Mouse (Mus musculus) gastrocnemius, postnatal 4 days (tissue): ENCODE data around the gene Pip5k1c. TPM values are rescaled to one million over a fixed set of nuclear protein-coding genes. Genes with fewer than 3 reads are reported as not detected.

ENCODE experiments used
- DNase-seq, 2 experiments: peaks; one replicate each; pipeline ENCODE4 v3.0.0; 2021 to 2022; ENCODE audit warnings: low spot score in 2 of 2, mixed read lengths in 2 of 2
- microRNA-seq: library from miRNA; unstranded; fragments of <30 nt; microRNA quantifications from one replicate; pipeline ENCODE4 v1.2.0, GENCODE M21; 2021
- total RNA-seq, 2 experiments: library from RNA; stranded (reverse); gene quantifications; 2 replicates each; pipeline ENCODE4 v1.2.3; 2021

Gene Pip5k1c
- total RNA-seq, 2 experiments from 2014 or later, result 35.8 TPM

DNA sequence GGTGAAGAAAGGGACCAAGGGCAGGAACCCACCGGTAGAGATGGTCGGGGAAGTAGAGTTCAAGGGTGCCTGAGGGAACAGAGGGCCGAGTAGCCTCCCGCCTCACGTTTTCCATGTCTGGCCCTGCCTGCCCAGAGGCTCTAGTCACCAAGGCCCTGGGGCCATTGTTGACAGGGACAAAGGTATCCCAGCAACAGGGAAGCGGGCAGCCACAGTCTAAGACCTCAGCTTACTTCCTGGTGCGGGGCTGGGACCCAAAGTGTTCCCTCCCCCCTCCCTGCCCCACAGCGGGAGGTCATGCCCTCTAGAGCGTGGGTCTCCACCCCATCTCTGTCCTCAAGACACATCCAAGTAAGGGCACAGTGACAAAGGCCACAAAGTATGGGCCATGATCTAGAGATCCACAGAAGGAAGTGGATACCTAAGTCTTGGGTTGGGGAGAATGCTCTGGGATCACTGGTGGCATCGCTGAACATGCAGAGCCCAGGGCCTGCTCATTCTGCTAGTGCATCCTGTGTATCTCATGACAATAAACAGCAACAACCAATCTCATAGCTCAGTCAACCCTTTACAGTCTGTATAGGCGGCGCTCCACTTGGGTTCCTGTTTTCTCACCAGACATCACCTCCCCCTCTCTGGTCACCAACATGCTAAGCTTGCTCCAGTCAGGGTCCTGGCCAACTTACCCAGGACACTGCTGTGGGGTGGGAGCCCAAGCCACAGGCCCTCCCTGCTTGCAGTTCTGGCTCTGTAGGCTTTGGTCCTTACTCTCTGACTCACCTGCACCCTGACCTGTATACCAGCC lies 73.1 kb downstream of the Pip5k1c start, which contains the start of gene 4930404N11Rik:
TSS of gene 4930404N11Rik (minus strand) at position 145 of the 805 bp plus-strand sequence.
- DNase-seq, result no peak

DNA sequence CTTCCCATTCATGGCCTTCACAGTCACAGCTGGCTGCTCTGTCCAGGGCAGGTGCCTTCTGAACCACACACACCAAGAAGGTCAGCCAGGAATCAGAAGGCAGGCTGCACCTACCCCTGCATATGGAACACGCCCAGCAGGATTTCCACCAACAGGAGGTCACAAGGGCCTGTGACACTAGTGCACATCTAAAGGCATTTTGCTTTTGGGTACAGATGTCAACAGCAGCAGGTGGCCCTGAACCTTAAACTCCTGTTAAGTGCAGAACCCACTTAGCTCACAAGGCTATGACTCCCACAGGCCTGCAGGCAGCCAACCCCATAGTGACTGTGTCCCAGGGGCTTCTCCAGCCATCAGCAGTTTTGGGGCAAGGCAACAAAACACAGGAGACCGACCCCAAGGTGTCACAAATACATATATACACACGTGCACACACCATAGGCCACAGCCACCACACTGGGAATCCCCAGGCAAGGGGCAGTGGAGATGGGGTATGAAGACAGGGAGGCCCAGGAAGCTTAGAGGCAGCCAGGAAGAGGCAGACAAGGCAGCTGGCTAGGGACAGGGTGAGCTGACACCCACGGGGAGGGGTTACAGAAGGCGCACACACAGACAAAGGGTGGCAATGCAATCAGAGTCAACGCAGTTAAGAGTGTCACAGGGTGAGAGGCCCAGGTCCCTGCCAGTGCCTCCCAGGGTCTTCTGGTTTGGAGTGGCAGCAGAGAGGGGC lies 73.9 kb downstream of the Pip5k1c start:
- no peak for DNase-seq

DNA sequence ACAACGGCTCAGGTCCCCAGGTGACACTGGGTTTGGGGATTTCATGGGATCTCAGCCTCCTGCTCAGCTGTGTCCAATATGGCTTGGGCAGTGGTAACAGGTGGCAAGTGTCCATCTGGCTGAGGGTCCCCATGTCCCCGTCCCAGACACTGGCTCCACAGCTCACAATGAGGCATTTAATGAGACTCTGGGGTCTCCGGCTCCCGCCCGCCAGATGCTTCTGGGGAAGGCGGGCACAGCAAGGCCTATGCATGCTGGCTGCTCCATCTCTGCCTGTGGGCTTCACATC lies 74.4 kb downstream of the Pip5k1c start:
- DNase-seq, result no peak

Small RNA genes within 50 kb of the gene (microRNA-seq; reads per million reads assigned to microRNA genes)
- gene Mir3057, result 1.1 reads per million

Other genes starting within 250 kb of the Pip5k1c start
- gene Sgta, start 232.8 kb upstream of the Pip5k1c start, total RNA-seq, result 100 to 1,000 TPM in 1 of 2 experiments, 10 to 100 TPM in 1; 98.0 to 100 TPM
- gene Thop1, start 222.9 kb upstream of the Pip5k1c start, total RNA-seq, result 10 to 100 TPM; 40.6 to 44.0 TPM
- 1 to 10 TPM; 1.2 to 1.5 TPM for gene Creb3l3, start 194.1 kb upstream of the Pip5k1c start, total RNA-seq
- gene Map2k2, start 187.0 kb upstream of the Pip5k1c start, total RNA-seq, result 100 to 1,000 TPM; 148 to 152 TPM
- 10 to 100 TPM; 37.7 to 42.0 TPM for gene Zbtb7a, start 157.7 kb upstream of the Pip5k1c start, total RNA-seq
- 10 to 100 TPM; 22.1 to 22.5 TPM for gene Pias4, start 125.0 kb upstream of the Pip5k1c start, total RNA-seq
- 1,000 to 10,000 TPM; 1,324 to 1,404 TPM for gene Eef2, start 116.3 kb upstream of the Pip5k1c start, total RNA-seq
- gene Dapk3, start 110.0 kb upstream of the Pip5k1c start, total RNA-seq, result 10 to 100 TPM; 40.2 to 41.4 TPM
- not detected for gene 4930442H23Rik, start 109.1 kb upstream of the Pip5k1c start, total RNA-seq
- 1 to 10 TPM; 1.2 to 1.5 TPM for gene Nmrk2, start 90.9 kb upstream of the Pip5k1c start, total RNA-seq
- gene Atcay, start 62.1 kb upstream of the Pip5k1c start, total RNA-seq, result under 1 TPM; 0.08 to 0.12 TPM
- gene Zfr2, start 59.8 kb upstream of the Pip5k1c start, total RNA-seq, result 1 to 10 TPM; 4.3 to 5.6 TPM
- under 1 TPM; 0.34 to 0.78 TPM for gene Matk, start 40.0 kb upstream of the Pip5k1c start, total RNA-seq
- gene Mrpl54, start 26.0 kb upstream of the Pip5k1c start, total RNA-seq, result 10 to 100 TPM; 90.0 to 97.6 TPM
- gene Apba3, start 26.0 kb upstream of the Pip5k1c start, total RNA-seq, result 10 to 100 TPM; 49.2 to 50.2 TPM
- gene Tjp3, start 1.4 kb upstream of the Pip5k1c start, total RNA-seq, result under 1 TPM; 0.25 to 0.44 TPM
- 10 to 100 TPM; 17.8 to 18.3 TPM for gene Cactin, start 28.1 kb downstream of the Pip5k1c start, total RNA-seq
- 1 to 10 TPM; 4.8 to 5.8 TPM for gene Tbxa2r, start 35.8 kb downstream of the Pip5k1c start, total RNA-seq
- gene Gipc3, start 50.3 kb downstream of the Pip5k1c start, total RNA-seq, result under 1 TPM; 0.66 to 0.86 TPM
- gene Hmg20b, start 57.5 kb downstream of the Pip5k1c start, total RNA-seq, result 10 to 100 TPM; 46.2 to 58.6 TPM
- gene Mfsd12, start 64.5 kb downstream of the Pip5k1c start, total RNA-seq, result 1 to 10 TPM; 8.6 to 9.9 TPM
- gene 4930404N11Rik, start 72.9 kb downstream of the Pip5k1c start, total RNA-seq, result 1 to 10 TPM; 1.7 to 1.8 TPM
- 10 to 100 TPM; 32.2 to 33.5 TPM for gene Fzr1, start 85.6 kb downstream of the Pip5k1c start, total RNA-seq
- gene Dohh, start 91.5 kb downstream of the Pip5k1c start, total RNA-seq, result 10 to 100 TPM; 48.1 to 48.5 TPM
- 1 to 10 TPM in 1 of 2 experiments, under 1 TPM in 1; 0.70 to 1.5 TPM for gene Gm48551, start 91.5 kb downstream of the Pip5k1c start, total RNA-seq
- 1 to 10 TPM; 1.3 to 2.0 TPM for gene Gm48552, start 96.0 kb downstream of the Pip5k1c start, total RNA-seq
- gene Smim24, start 100.1 kb downstream of the Pip5k1c start, total RNA-seq, result under 1 TPM; 0.91 to 0.98 TPM
- gene Nfic, start 162.7 kb downstream of the Pip5k1c start, total RNA-seq, result 100 to 1,000 TPM; 274 to 335 TPM
- gene Celf5, start 189.7 kb downstream of the Pip5k1c start, total RNA-seq, result under 1 TPM; 0.47 to 0.52 TPM
- 10 to 100 TPM; 59.3 to 61.3 TPM for gene Ncln, start 203.4 kb downstream of the Pip5k1c start, total RNA-seq
- under 1 TPM; 0.37 to 0.54 TPM for gene S1pr4, start 207.2 kb downstream of the Pip5k1c start, total RNA-seq
- 1 to 10 TPM; 1.1 to 1.8 TPM for gene Gna15, start 231.3 kb downstream of the Pip5k1c start, total RNA-seq